Comparison of ENCODE assay signal across 8 mouse cellular contexts in the genomic region with DNA sequence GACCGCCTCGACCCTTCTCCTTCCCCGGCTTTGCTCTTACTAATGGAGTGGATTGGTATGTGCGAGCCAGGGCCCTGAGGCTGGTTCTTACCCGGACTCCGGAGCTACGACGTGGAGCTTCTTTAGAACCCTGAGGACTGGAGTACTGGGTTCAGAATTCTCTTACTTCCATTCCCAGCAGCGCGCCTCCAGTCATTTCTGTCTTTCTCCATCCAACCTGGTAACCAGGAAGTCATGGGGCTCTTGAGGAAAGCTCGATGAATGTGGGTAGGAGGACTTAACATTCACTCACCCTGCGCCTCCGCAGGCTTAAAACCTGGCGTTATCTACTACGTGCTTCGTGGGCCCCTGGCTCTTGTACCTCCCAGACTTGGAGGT. TPM values are rescaled to one million over a fixed set of nuclear protein-coding genes. Genes with fewer than 3 reads are reported as not detected.
DNase-seq lines count a peak whose midpoint lies in the region; ATAC-seq lines count a peak whose summit lies in the region.

No protein-coding gene starts in this region.

- 2% methylated on average over 16 of the region's 16 CpGs for WGBS in limb, embryonic 10.5 days
- 2% methylated on average over 16 of the region's 16 CpGs for WGBS in neural tube, embryonic 15.5 days

- peaks cover 93% of the 10 kb centered on the region for H3K4me1 ChIP-seq in megakaryocyte, embryonic 14.5 days
- H3K4me1 ChIP-seq in limb, embryonic 10.5 days: peaks cover 60% of the 10 kb centered on the region
- peaks cover 19% of the 10 kb centered on the region for H3K4me1 ChIP-seq in neural tube, embryonic 15.5 days

- peak overlapping the region; percentile 77 for H3K27ac ChIP-seq in limb, embryonic 10.5 days
- 0 out of 2 replicates have a peak overlapping the region, but pooled peaks have one; percentile 45 for H3K27ac ChIP-seq in neural tube, embryonic 15.5 days (replicated peaks)

- H3K36me3 ChIP-seq in megakaryocyte, embryonic 14.5 days (replicated peaks; ENCODE audit: low read length): peaks cover 37% of the 10 kb centered on the region
- H3K36me3 ChIP-seq in limb, embryonic 10.5 days: no peaks in the 10 kb centered on the region
- no peaks in the 10 kb centered on the region for H3K36me3 ChIP-seq in neural tube, embryonic 15.5 days

- no peaks in the 10 kb centered on the region for H3K9me3 ChIP-seq in megakaryocyte, embryonic 14.5 days
- no peaks in the 10 kb centered on the region for H3K9me3 ChIP-seq in limb, embryonic 10.5 days (replicated peaks)
- no peaks in the 10 kb centered on the region for H3K9me3 ChIP-seq in neural tube, embryonic 15.5 days (replicated peaks)

- peak; percentile 18; the same call in 1 of the 2 replicates for ATAC-seq in cerebellum, adult (ENCODE audit: insufficient number of reproducible peaks, low FRiP score, low TSS enrichment)
- ATAC-seq in megakaryocyte, adult 5-6 weeks (ENCODE audit: poor library complexity, severe bottlenecking): no peak
- ATAC-seq in neural tube, embryonic 15.5 days (ENCODE audit: low FRiP score): no peak

- H3K4me3 ChIP-seq in megakaryocyte, embryonic 14.5 days (replicated peaks): peak overlapping the region; percentile 92
- peak overlapping the region; percentile 74 for H3K4me3 ChIP-seq in limb, embryonic 10.5 days
- H3K4me3 ChIP-seq in neural tube, embryonic 15.5 days (replicated peaks): peak overlapping the region; percentile 75

- H3K27me3 ChIP-seq in megakaryocyte, embryonic 14.5 days (replicated peaks): peaks cover 18% of the 10 kb centered on the region
- peaks cover 85% of the 10 kb centered on the region for H3K27me3 ChIP-seq in limb, embryonic 10.5 days (ENCODE audit: low read depth, poor library complexity, severe bottlenecking)
- H3K27me3 ChIP-seq in neural tube, embryonic 15.5 days (replicated peaks): peaks cover 45% of the 10 kb centered on the region

- peak overlapping the region; percentile 94 for H3K4me2 ChIP-seq in neural tube, embryonic 15.5 days

- DNase-seq in cerebellum, adult 9-10 months: no peak
- no peak for DNase-seq in limb, embryonic 10.5 days (ENCODE audit: low spot score)
- no peak for DNase-seq in urinary bladder, postnatal 4 days (ENCODE audit: low spot score in 2 of 2)
- no peak for DNase-seq in cerebellum, postnatal 10 days

- H3K9ac ChIP-seq in neural tube, embryonic 15.5 days (replicated peaks): peak overlapping the region; percentile 75

RNA-seq across cellular contexts. Expression of a gene that starts 1.2 kb away (rescaled TPM):
- 3.7 and 8.8 TPM in 2 replicates for polyA plus RNA-seq in megakaryocyte, embryonic 14.5 days (2012; ENCODE audit: insufficient read depth, low replicate concordance)
- 0.27 and 0.36 TPM in 2 replicates for total RNA-seq in megakaryocyte, adult 5-6 weeks (2015)
- not detected in 2 replicates for total RNA-seq in megakaryocyte, adult 5-6 weeks (2017)
- 3.4 and 3.9 TPM in 2 replicates for polyA plus RNA-seq in limb, embryonic 10.5 days (2016; fragmentation: Nextera tagmentation; extraction: Ambion mirVana)
- polyA plus RNA-seq in neural tube, embryonic 15.5 days (2015; fragmentation: Nextera tagmentation; extraction: Ambion mirVana): 7.3 TPM in 2 replicates

RNA-seq across cellular contexts. Expression of a gene that starts 55.3 kb away (rescaled TPM):
- 70.4 and 932 TPM in 2 replicates for polyA plus RNA-seq in megakaryocyte, embryonic 14.5 days (2012; ENCODE audit: insufficient read depth, low replicate concordance)
- total RNA-seq in megakaryocyte, adult 5-6 weeks (2015): 150 and 167 TPM in 2 replicates
- 156 and 194 TPM in 2 replicates for total RNA-seq in megakaryocyte, adult 5-6 weeks (2017)
- 554 and 638 TPM in 2 replicates for polyA plus RNA-seq in limb, embryonic 10.5 days (2016; fragmentation: Nextera tagmentation; extraction: Ambion mirVana)
- polyA plus RNA-seq in neural tube, embryonic 15.5 days (2015; fragmentation: Nextera tagmentation; extraction: Ambion mirVana): 189 and 296 TPM in 2 replicates
